Mouse (Mus musculus): ENCODE results near the gene Tet3.

- TF ChIP-seq POLR2A (IDR thresholded peaks at IDR 0.05; ENCODE audit: low read depth, low read length) = no peak
- no peak for TF ChIP-seq CTCF (IDR thresholded peaks at IDR 0.05; ENCODE audit: extremely low read depth, insufficient read length, insufficient replicate concordance, low read depth, low read length)
Measured at GRCm38 (mm10) chr6:83503361-83503760, 44.5 kb upstream of the Tet3 start.
